Mouse (Mus musculus): Measurements from ENCODE around the gene Plcl2.

DNA sequence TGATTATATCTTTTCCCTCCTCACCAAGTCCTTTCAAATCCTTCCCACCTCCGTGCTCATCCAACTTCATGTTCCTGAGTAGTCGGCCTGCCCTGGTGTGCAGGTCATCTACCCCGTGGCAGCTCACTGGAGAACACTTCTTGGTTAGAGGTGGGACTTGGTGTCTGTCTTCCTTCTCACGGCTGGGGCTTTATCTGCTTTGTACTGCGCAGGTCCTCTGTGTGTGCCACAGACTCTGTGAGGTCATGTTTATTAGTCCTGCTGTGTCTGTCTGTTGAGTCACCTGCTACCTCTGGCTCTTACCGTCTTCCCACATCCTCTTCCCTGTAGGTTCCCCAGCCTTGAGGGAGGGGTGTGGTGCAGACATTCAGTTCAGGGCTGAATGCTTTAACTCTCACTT lies 36.1 kb downstream of the Plcl2 start:
- no peak for TF ChIP-seq CTCF (IDR thresholded peaks at IDR 0.05; ENCODE audit: control insufficient read depth, insufficient read depth, insufficient read length)
- TF ChIP-seq MAX (IDR thresholded peaks at IDR 0.05): no peak
- TF ChIP-seq MYOD1 (IDR thresholded peaks at IDR 0.05; ENCODE audit: control insufficient read depth, insufficient read length, low read depth): no peak
- no peak for TF ChIP-seq USF1 (IDR thresholded peaks at IDR 0.05; ENCODE audit: low read depth)
- TF ChIP-seq MYOG (IDR thresholded peaks at IDR 0.05; ENCODE audit: control insufficient read depth, extremely low read depth, insufficient read length): no peak
- no peak for TF ChIP-seq CEBPB (IDR thresholded peaks at IDR 0.05; ENCODE audit: low read depth)
- no peak for TF ChIP-seq FOSL1 (IDR thresholded peaks at IDR 0.05; ENCODE audit: insufficient read depth, low read length, poor library complexity, severe bottlenecking)

Data from C2C12 (cell line).